In the genomic region with DNA sequence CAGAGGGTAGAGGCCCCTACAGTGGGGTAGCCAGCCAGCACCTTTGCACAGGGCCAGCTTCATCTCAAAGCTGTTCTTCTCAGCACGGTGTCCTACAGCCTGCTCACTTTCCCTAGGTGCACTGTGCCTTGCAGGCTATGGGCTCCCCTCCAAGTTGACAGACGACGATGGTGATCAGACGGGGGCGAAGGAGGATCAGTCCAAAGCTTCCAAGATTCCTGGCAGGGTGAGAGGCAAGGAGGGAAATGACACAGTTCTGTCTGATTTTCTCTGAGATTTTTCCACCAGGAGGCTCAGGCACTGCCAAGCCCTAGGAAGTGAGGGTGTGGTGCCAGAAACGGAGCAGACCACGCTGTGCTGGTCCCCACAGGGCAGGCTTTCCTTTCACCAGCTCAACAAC, we compare ENCODE assay signal across 14 mouse cellular contexts. TPM values are rescaled to one million over a fixed set of nuclear protein-coding genes. Genes with fewer than 3 reads are reported as not detected.
DNase-seq lines count a peak whose midpoint lies in the region; ATAC-seq and TF ChIP-seq lines count a peak whose summit lies in the region.
"Had no signal": no experiment of that assay in that cellular context is flagged by ENCODE, and none has a peak within 500 bp of the region (broad histone marks: within the 10 kb centered on the region; RNA-seq: fewer than 3 reads in every experiment).

No protein-coding gene starts in this region.

- H3K36me3 ChIP-seq in hindbrain, postnatal 0 days (ENCODE audit: insufficient read depth, low read length) = no peaks in the 10 kb centered on the region
- H3K36me3 ChIP-seq in hindbrain, embryonic 13.5 days = no peaks in the 10 kb centered on the region
- H3K36me3 ChIP-seq: kidney, embryonic 15.5 days; stomach, embryonic 15.5 days had no signal

- WGBS in hindbrain, postnatal 0 days = 55% methylated on average over 7 of the region's 7 CpGs
- 87% methylated on average over 7 of the region's 7 CpGs for WGBS in hindbrain, embryonic 13.5 days

- H3K9me3 ChIP-seq in hindbrain, postnatal 0 days (ENCODE audit: low read length) = no peaks in the 10 kb centered on the region
- no peaks in the 10 kb centered on the region for H3K9me3 ChIP-seq in hindbrain, embryonic 13.5 days
- H3K9me3 ChIP-seq: kidney, embryonic 15.5 days; stomach, embryonic 15.5 days had no signal

- H3K4me1 ChIP-seq in hindbrain, postnatal 0 days (ENCODE audit: insufficient read depth, low read length) = peaks cover 25% of the 10 kb centered on the region
- peaks cover 30% of the 10 kb centered on the region for H3K4me1 ChIP-seq in hindbrain, embryonic 13.5 days (replicated peaks)
- H3K4me1 ChIP-seq: kidney, embryonic 15.5 days; stomach, embryonic 15.5 days had no signal

- no peaks in the 10 kb centered on the region for H3K27me3 ChIP-seq in hindbrain, postnatal 0 days (ENCODE audit: insufficient read depth, low read length)
- H3K27me3 ChIP-seq in hindbrain, embryonic 13.5 days = no peaks in the 10 kb centered on the region
- H3K27me3 ChIP-seq: kidney, embryonic 15.5 days; stomach, embryonic 15.5 days had no signal

- DNase-seq in hindbrain, postnatal 0 days (ENCODE audit: low spot score) = peak; percentile 58
- peak; percentile 95 for DNase-seq in cerebellum, adult 8-10 months
- peak; percentile 57 for DNase-seq in layer of hippocampus, adult 9-11 months
- DNase-seq in right cerebral cortex, postnatal 25 days = peak; percentile 73
- no peak for DNase-seq in testis, postnatal 14 days (ENCODE audit: low spot score)
- no peak for DNase-seq in kidney, adult 18-20 months
- DNase-seq: liver, postnatal 0 days had no signal

- H3K4me3 ChIP-seq in hindbrain, postnatal 0 days (ENCODE audit: low read length) = no peak overlapping the region
- no peak overlapping the region for H3K4me3 ChIP-seq in hindbrain, embryonic 13.5 days
- H3K4me3 ChIP-seq: kidney, embryonic 15.5 days; stomach, embryonic 15.5 days had no signal

- no peak for TF ChIP-seq CTCF in hindbrain, postnatal 0 days (IDR thresholded peaks at IDR 0.05; ENCODE audit: low read depth)

- ATAC-seq in hindbrain, postnatal 0 days = 0 out of 2 replicates have a peak, but pooled peaks have one; percentile 30
- ATAC-seq in hindbrain, embryonic 13.5 days (ENCODE audit: low FRiP score) = no peak
- ATAC-seq: CD4-positive, CD25-positive, alpha-beta regulatory T cell, adult 4 months; liver, postnatal 0 days had no signal

- H3K9ac ChIP-seq in hindbrain, postnatal 0 days (replicated peaks; ENCODE audit: low read length) = no peak overlapping the region
- H3K9ac ChIP-seq in hindbrain, embryonic 13.5 days = no peak overlapping the region
- H3K9ac ChIP-seq: kidney, embryonic 15.5 days; liver, postnatal 0 days; stomach, embryonic 15.5 days had no signal

- no peak overlapping the region for H3K4me2 ChIP-seq in hindbrain, postnatal 0 days (ENCODE audit: low read depth, low read length)
- no peak overlapping the region for H3K4me2 ChIP-seq in hindbrain, embryonic 13.5 days
- H3K4me2 ChIP-seq: kidney, embryonic 15.5 days; stomach, embryonic 15.5 days had no signal

- peak overlapping the region; percentile 43; the same call in 1 of the 2 replicates for H3K27ac ChIP-seq in hindbrain, postnatal 0 days
- H3K27ac ChIP-seq in hindbrain, embryonic 13.5 days = no peak overlapping the region
- H3K27ac ChIP-seq: kidney, embryonic 15.5 days; stomach, embryonic 15.5 days had no signal

RNA-seq across cellular contexts. Expression of gene Tmem63c, which starts 19.7 kb away (rescaled TPM):
- 23.3 and 25.7 TPM in 2 replicates for total RNA-seq in hindbrain, postnatal 0 days (2014; rRNA removed)
- polyA plus RNA-seq in hindbrain, postnatal 0 days (2015; fragmentation: Nextera tagmentation; extraction: Ambion mirVana) = 7.9 and 8.6 TPM in 2 replicates
- 6.8 and 7.3 TPM in 2 replicates for polyA plus RNA-seq in hindbrain, embryonic 13.5 days (2015; fragmentation: Nextera tagmentation; extraction: Ambion mirVana)
- total RNA-seq: hematopoietic stem cell, adult 5-6 weeks had no signal
- polyA plus RNA-seq: limb, embryonic 11.5 days; liver, postnatal 0 days had no signal

RNA-seq across cellular contexts. Expression of gene Zdhhc22, which starts 50.6 kb away (rescaled TPM):
- total RNA-seq in hindbrain, postnatal 0 days (2014; rRNA removed) = 38.6 and 39.4 TPM in 2 replicates
- polyA plus RNA-seq in hindbrain, postnatal 0 days (2015; fragmentation: Nextera tagmentation; extraction: Ambion mirVana) = 21.8 and 25.2 TPM in 2 replicates
- 12.1 and 13.4 TPM in 2 replicates for polyA plus RNA-seq in hindbrain, embryonic 13.5 days (2015; fragmentation: Nextera tagmentation; extraction: Ambion mirVana)
- total RNA-seq: heart, adult 18-20 months; hematopoietic stem cell, adult 5-6 weeks had no signal
- polyA plus RNA-seq: liver, postnatal 0 days had no signal

Comparison
In these comparisons a context has a peak if more than half of its experiments do, and no peak if none do; other contexts are left out.
1. DNase-seq: peak in hindbrain, postnatal 0 days (single experiment), cerebellum, adult 8-10 months (single experiment), layer of hippocampus, adult 9-11 months (single experiment) and right cerebral cortex, postnatal 25 days (single experiment); none in testis, postnatal 14 days (single experiment) and kidney, adult 18-20 months (single experiment).